Mouse (Mus musculus): ENCODE measurements around the gene A930004D18Rik. TPM values are rescaled to one million over a fixed set of nuclear protein-coding genes. Genes with fewer than 3 reads are reported as not detected.

The A930004D18Rik gene
- total and polyA plus RNA-seq, 3 experiments: 0.39 to 1.8 TPM; not detected in 1

DNA sequence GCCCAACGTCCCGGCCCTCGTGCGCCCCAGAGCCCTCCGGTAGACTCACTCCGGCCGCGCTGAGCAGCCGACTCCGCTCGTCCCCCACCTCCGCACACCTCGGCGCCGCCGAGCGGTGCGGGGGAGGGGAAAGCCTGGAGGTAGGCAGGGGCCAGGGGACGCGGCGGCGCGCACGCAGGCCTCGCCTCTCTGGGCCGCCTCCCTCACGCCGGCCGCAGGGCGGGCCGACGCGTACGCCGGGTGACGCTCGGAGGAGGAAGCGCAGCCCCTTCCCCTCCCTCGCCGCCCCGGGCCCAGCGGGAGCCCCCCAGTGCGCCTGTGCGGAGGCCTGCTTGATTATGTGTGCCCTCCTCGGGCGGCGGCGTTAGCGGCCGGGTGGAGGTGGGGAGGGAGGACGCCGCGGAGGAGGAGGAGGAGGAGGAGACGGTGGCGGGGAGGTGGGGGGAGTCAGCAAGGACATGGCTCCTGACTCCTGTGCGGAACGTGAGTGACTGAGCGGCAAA lies 26.9 kb upstream of the A930004D18Rik start:
- Histone ChIP-seq H3K36me3 (ENCODE audit: control insufficient read depth in 1 of 2, insufficient read depth in 2 of 2, low read length in 2 of 2) (peaks cover 9 to 33% of the 10 kb centered on the region in 2 experiments), H3K79me2 (ENCODE audit: control insufficient read depth, insufficient read depth, low read length, poor library complexity) (peaks cover 40% of the 10 kb centered on the region), H3K27me3 (ENCODE audit: control insufficient read depth in 1 of 2, insufficient read depth in 2 of 2, low read length in 2 of 2) (no peaks in the 10 kb centered on the region), H3K4me1 (ENCODE audit: control insufficient read depth in 1 of 2, insufficient read depth in 2 of 2, low read length in 2 of 2) (peaks cover 8 to 10% of the 10 kb centered on the region in 2 experiments), H3K27ac (ENCODE audit: control insufficient read depth, low read depth, low read length) (peak overlapping the region; percentile 100), H3K9me3 (replicated peaks; ENCODE audit: insufficient read depth, low read length) (no peaks in the 10 kb centered on the region), H3K9ac (ENCODE audit: control insufficient read depth, low read depth, low read length, poor library complexity, severe bottlenecking) (peak overlapping the region; percentile 97), H3K4me3 (ENCODE audit: control insufficient read depth in 1 of 2, insufficient read depth in 1 of 2, low read depth in 2 of 2, low read length in 2 of 2) (peak overlapping the region; percentile 82 to 88)
- DNase-seq (ENCODE audit: low read depth, low spot score): peak; percentile 92
- TF ChIP-seq RCOR1 (IDR thresholded peaks at IDR 0.05; ENCODE audit: low read depth, low read length) (no peak), ZC3H11A (IDR thresholded peaks at IDR 0.05; ENCODE audit: low read depth, low read length) (no peak), MYB (IDR thresholded peaks at IDR 0.05; ENCODE audit: low read depth, low read length) (no peak), MYC (IDR thresholded peaks at IDR 0.05; ENCODE audit: low read depth, low read length) (no peak), NRF1 (IDR thresholded peaks at IDR 0.05; ENCODE audit: insufficient read depth, low read depth, low read length, poor library complexity, severe bottlenecking) (peak; percentile 78), MXI1 (IDR thresholded peaks at IDR 0.05; ENCODE audit: low read depth, low read length) (no peak), SIN3A (IDR thresholded peaks at IDR 0.05; ENCODE audit: low read length) (peak; percentile 31), RAD21 (IDR thresholded peaks at IDR 0.05; ENCODE audit: low read depth, low read length) (no peak), ZMIZ1 (IDR thresholded peaks at IDR 0.05; ENCODE audit: low read depth, low read length) (peak; percentile 63), EP300 (IDR thresholded peaks at IDR 0.05; ENCODE audit: low read depth in 1 of 2, low read length in 2 of 2) (no peak; a peak in 1 of 4 replicates), NELFE (IDR thresholded peaks at IDR 0.05; ENCODE audit: low read depth, low read length) (peak; percentile 77), TAL1 (IDR thresholded peaks at IDR 0.05; ENCODE audit: low read length) (no peak), POLR2AphosphoS2 (IDR thresholded peaks at IDR 0.05; ENCODE audit: low read length) (peak; percentile 37), JUND (IDR thresholded peaks at IDR 0.05; ENCODE audit: low read depth, low read length) (no peak), TCF12 (IDR thresholded peaks at IDR 0.05; ENCODE audit: low read depth, low read length) (peak; percentile 48), USF2 (IDR thresholded peaks at IDR 0.05; ENCODE audit: borderline replicate concordance in 1 of 2, insufficient read depth in 1 of 2, low read depth in 1 of 2, low read length in 2 of 2) (no peak), ZKSCAN1 (IDR thresholded peaks at IDR 0.05; ENCODE audit: low read depth, low read length) (no peak), USF1 (IDR thresholded peaks at IDR 0.05; ENCODE audit: low read depth, low read length) (no peak), POLR2AphosphoS5 (IDR thresholded peaks at IDR 0.05; ENCODE audit: borderline replicate concordance, low read depth, low read length) (no peak), KAT2A (conservative IDR thresholded peaks at IDR 0.05; ENCODE audit: low read depth, low read length) (no peak), HCFC1 (IDR thresholded peaks at IDR 0.05; ENCODE audit: low read depth, low read length) (peak; percentile 74), MAFK (IDR thresholded peaks at IDR 0.05; ENCODE audit: borderline replicate concordance, low read depth, low read length) (no peak), TBP (IDR thresholded peaks at IDR 0.05; ENCODE audit: low read depth, low read length) (no peak; the same call in none of the 2 replicates), CTCF (IDR thresholded peaks at IDR 0.05 in 2 of 3, conservative IDR thresholded peaks at IDR 0.05 in 1 of 3; ENCODE audit: control insufficient read depth in 1 of 3, insufficient read depth in 1 of 3, low read depth in 2 of 3, low read length in 3 of 3, poor library complexity in 1 of 3, severe bottlenecking in 1 of 3) (no peak), UBTF (IDR thresholded peaks at IDR 0.05; ENCODE audit: borderline replicate concordance, insufficient read depth, low read depth, low read length) (no peak), CHD2 (IDR thresholded peaks at IDR 0.05; ENCODE audit: low read length) (no peak), MAZ (IDR thresholded peaks at IDR 0.05; ENCODE audit: low read depth, low read length) (peak; percentile 87; the same call in 1 of the 2 replicates), ETS1 (IDR thresholded peaks at IDR 0.05; ENCODE audit: low read depth, low read length) (peak; percentile 23; the same call in 1 of the 2 replicates), MAX (IDR thresholded peaks at IDR 0.05; ENCODE audit: low read length) (0 out of 2 replicates have a peak, but pooled peaks have one; percentile 13), CHD1 (IDR thresholded peaks at IDR 0.05; ENCODE audit: low read depth, low read length) (no peak), POLR2A (IDR thresholded peaks at IDR 0.05; ENCODE audit: control insufficient read depth in 1 of 2, insufficient read depth in 1 of 2, low read depth in 1 of 2, low read length in 2 of 2, poor library complexity in 1 of 2) (peak; percentile 59 to 75; a peak in 3 of 4 replicates), BHLHE40 (IDR thresholded peaks at IDR 0.05; ENCODE audit: borderline replicate concordance, low read depth, low read length) (no peak; the same call in 1 of the 2 replicates), ZNF384 (IDR thresholded peaks at IDR 0.05; ENCODE audit: low read depth, low read length) (no peak), GATA1 (IDR thresholded peaks at IDR 0.05; ENCODE audit: low read depth, low read length) (no peak), GABPA (IDR thresholded peaks at IDR 0.05; ENCODE audit: low read depth, low read length) (no peak), SMC3 (IDR thresholded peaks at IDR 0.05; ENCODE audit: low read depth, low read length) (no peak), E2F4 (IDR thresholded peaks at IDR 0.05; ENCODE audit: borderline replicate concordance, low read depth, low read length) (no peak)
